Mouse (Mus musculus) granulocyte monocyte progenitor cell, adult 5-6 weeks (primary cell): ENCODE measurements at regions not wholly inside any gene's neighbourhood (a gene's known extent, or its start where the extent isn't known, plus 50 kb on each side); places are given as distances from the start of the nearest gene placed in this dataset.

Experiments
- ATAC-seq: replicated peaks from 2 replicates; pipeline ENCODE4 v1.8.0; 2016; ENCODE audit warnings: mild to moderate bottlenecking, moderate TSS enrichment, inconsistent platforms; ENCODE audit not compliant: poor library complexity, severe bottlenecking

DNA sequence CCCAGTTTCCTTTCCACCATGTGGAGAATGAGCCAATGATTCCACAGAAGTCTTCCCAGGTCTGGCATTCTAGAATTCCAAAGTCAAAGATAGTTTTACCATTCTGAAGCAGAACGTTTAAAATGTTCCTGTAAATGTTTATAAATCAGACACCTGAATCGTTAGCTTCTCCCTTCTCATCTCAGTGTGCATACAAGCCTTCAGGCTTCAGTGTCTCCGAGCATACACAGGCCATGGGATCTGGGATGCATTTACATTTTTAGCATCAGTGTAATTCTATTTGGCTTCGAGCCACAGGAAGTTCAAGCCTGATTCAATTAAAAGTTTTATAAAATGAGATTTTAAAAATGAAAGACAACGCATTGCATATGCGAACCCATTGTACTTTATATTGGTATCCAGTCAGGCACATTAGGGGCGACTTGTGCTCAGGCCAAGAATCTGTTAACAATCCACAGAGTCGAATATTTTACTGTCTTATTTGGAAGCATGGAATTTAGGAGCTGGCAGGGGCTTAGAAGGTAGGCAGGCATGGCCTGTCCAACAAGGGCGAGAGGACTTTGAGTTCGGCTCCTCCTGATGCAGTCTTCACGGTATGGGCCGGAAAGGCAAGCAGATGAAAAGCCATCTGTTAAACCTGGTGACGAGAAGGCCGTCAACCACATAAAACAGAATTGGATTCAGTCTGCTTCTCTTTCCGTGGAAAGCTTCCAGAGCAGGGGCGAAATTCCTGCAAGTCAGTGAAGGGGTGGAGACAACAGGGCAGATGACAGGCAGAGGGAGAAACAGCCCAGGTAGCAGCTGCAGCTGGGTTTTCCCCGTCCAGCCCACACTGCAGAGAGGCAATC, 63.7 kb upstream of the Sipa1l1 start:
- ATAC-seq: no peak

DNA sequence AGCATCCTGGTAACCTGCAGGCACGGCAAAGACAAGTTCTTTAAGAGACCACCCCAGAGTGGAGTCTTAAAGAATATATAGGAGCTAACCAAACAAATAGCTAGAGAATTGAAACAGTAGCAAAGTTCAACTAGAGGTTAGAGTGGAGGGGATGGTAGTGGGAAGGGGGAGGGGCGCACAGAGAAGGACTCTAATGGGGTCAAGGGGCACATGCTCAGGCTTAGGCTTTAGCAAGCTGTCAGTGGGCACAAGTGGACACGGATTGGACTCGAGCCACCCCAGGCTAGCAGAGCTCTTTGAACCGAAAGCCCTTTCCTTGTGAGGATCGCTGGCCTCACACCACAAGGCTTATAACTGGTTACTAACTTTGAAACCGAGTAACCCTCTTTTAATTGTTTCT, 53.4 kb upstream of the Sipa1l1 start:
- ATAC-seq: no peak
